Mouse (Mus musculus) thymus, adult 2 months (tissue): ENCODE measurements around the gene Gm5737. TPM values are rescaled to one million over a fixed set of nuclear protein-coding genes. Genes with fewer than 3 reads are reported as not detected.

Source experiments
- DNase-seq: peaks from one replicate; pipeline ENCODE4 v3.0.0; 2021
- H3K27ac ChIP-seq: fragments of 200-500 bp; 2 replicates; pipeline ENCODE4 v1.5.1; 2012; ENCODE audit warnings: low read length, control low read depth; ENCODE audit not compliant: control insufficient read depth, insufficient read depth
- H3K27me3 ChIP-seq: fragments of 200-500 bp; 2 replicates; pipeline ENCODE4 v1.6.1; 2012; ENCODE audit warnings: mild to moderate bottlenecking, low read length, moderate library complexity, mixed read lengths; ENCODE audit not compliant: control insufficient read depth, insufficient read depth
- H3K36me3 ChIP-seq: fragments of 200-500 bp; 2 replicates; pipeline ENCODE4 v1.6.1; 2012; ENCODE audit warnings: mild to moderate bottlenecking, low read length, moderate library complexity; ENCODE audit not compliant: control insufficient read depth, insufficient read depth
- H3K4me1 ChIP-seq: fragments of 200-500 bp; replicated peaks from 2 replicates; pipeline ENCODE4 v1.6.1; 2012; ENCODE audit warnings: low read length; ENCODE audit not compliant: control insufficient read depth, insufficient read depth
- H3K4me3 ChIP-seq: fragments of 200-500 bp; 2 replicates; pipeline ENCODE4 v1.5.1; 2012; ENCODE audit warnings: mild to moderate bottlenecking, low read length, control low read depth, moderate library complexity; ENCODE audit not compliant: control insufficient read depth, insufficient read depth
- CTCF ChIP-seq: fragments of 200-500 bp; IDR thresholded peaks from 2 replicates; pipeline ENCODE4 v1.5.1; 2012; ENCODE audit warnings: mild to moderate bottlenecking, control low read depth, low read length, moderate library complexity, borderline replicate concordance; ENCODE audit not compliant: control insufficient read depth, poor library complexity, insufficient read depth; ENCODE audit errors: extremely low read depth
- POLR2A ChIP-seq: fragments of 200-500 bp; IDR thresholded peaks from 2 replicates; pipeline ENCODE4 v1.6.1; 2012; ENCODE audit warnings: mild to moderate bottlenecking, low read length, control low read depth, moderate library complexity; ENCODE audit not compliant: control insufficient read depth, poor library complexity, insufficient read depth; ENCODE audit errors: extremely low read depth
- WGBS: fragments of 180-500 bp; shearing (Covaris S2); methylation state at CpG from one replicate; pipeline ENCODE4 v1.1.7; 2018; 5-methylcytosine and 5-hydroxymethylcytosine counted together
- polyA plus RNA-seq: library from polyadenylated mRNA; depleted of rRNA; stranded (reverse); fragments of >200 nt; gene quantifications from 2 replicates; pipeline ENCODE4 v1.2.3, GENCODE M21; 2012

Gm5737 gene
- polyA plus RNA-seq, 1 experiment: 0.08 TPM

GRCm38 (mm10) chr7:120873083-120873482 is 60.9 kb downstream of the Gm5737 start:
- Histone ChIP-seq H3K36me3 (no peaks in the 10 kb centered on the region), H3K27me3 (no peaks in the 10 kb centered on the region), H3K4me3 (no peak overlapping the region), H3K4me1 (peaks cover 3% of the 10 kb centered on the region), H3K27ac (no peak overlapping the region)
- WGBS: 94% methylated on average over 12 of the region's 12 CpGs
- TF ChIP-seq CTCF (no peak), POLR2A (no peak)
- DNase-seq: no peak

- no peak for DNase-seq
- H3K4me1 ChIP-seq: no peaks in the 10 kb centered on the region
- TF ChIP-seq CTCF (no peak), POLR2A (no peak)
- no peak overlapping the region for H3K4me3 ChIP-seq
- no peaks in the 10 kb centered on the region for H3K27me3 ChIP-seq
- H3K27ac ChIP-seq: no peak overlapping the region
- WGBS: 96% methylated on average over 3 of the region's 3 CpGs
- no peaks in the 10 kb centered on the region for H3K36me3 ChIP-seq
Measured at GRCm38 (mm10) chr7:120874021-120874420, 61.9 kb downstream of the Gm5737 start.

GRCm38 (mm10) chr7:120874764-120875539 is 62.8 kb downstream of the Gm5737 start:
- H3K4me3 ChIP-seq: no peak overlapping the region
- H3K27me3 ChIP-seq: no peaks in the 10 kb centered on the region
- H3K36me3 ChIP-seq: no peaks in the 10 kb centered on the region
- no peak for TF ChIP-seq CTCF
- no peak for TF ChIP-seq POLR2A
- DNase-seq: no peak
- H3K4me1 ChIP-seq: peaks cover 3% of the 10 kb centered on the region; the same call in 1 of the 2 replicates
- no peak overlapping the region for H3K27ac ChIP-seq
- 88% methylated on average over 7 of the region's 7 CpGs for WGBS

DNA sequence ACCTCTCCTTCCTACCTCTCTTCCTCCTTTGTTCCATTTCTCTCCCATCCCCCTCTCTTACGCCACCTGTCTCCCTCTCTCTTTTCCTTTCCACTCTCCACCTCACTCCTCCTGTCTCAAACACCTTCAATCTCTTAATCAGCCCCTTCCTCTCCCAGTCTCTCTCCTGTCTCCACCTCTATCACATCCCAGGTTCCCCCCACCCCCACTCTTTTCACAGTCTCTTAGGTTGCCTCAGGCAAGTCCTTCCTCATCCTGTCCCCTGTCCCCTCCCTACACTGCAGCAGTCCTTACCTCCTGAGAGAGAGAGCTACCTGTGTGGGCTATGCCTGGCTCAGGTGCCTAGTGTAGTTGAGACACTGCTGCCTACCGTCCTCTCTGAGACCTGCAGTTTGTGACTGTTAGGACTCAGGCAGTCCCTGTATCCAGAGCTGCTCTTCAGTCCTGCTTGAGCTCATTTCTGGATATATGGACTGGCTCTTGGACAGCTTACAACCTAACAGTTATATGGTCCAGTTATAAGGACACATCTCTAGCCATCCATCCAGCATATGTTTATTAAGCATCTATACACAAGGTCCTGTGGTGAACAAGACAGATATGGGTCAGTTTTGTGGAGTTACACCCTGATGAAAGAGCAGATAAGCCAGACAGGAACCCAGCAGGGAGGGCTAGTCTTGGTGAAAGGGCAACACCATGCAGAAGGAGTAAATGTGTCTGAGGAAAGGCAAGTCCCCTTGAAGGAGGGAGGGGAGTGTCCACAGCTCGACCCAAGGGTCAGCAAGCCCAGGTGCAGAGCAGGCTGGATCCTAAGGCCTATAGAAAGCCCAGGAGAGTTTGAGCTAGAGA is 63.6 kb downstream of the Gm5737 start:
- no peak for TF ChIP-seq POLR2A
- no peak for TF ChIP-seq CTCF
- WGBS: 92% methylated on average over 3 of the region's 3 CpGs
- no peak overlapping the region for H3K4me3 ChIP-seq
- DNase-seq: no peak
- no peaks in the 10 kb centered on the region for H3K36me3 ChIP-seq
- peaks cover 6% of the 10 kb centered on the region; the same call in 1 of the 2 replicates for H3K4me1 ChIP-seq
- no peaks in the 10 kb centered on the region for H3K27me3 ChIP-seq
- H3K27ac ChIP-seq: no peak overlapping the region

GRCm38 (mm10) chr7:120878271-120878670 is 66.1 kb downstream of the Gm5737 start:
- TF ChIP-seq POLR2A (no peak), CTCF (no peak)
- H3K27ac ChIP-seq: no peak overlapping the region
- H3K4me3 ChIP-seq: no peak overlapping the region
- H3K36me3 ChIP-seq: no peaks in the 10 kb centered on the region
- 94% methylated on average over 6 of the region's 6 CpGs for WGBS
- peaks cover 6% of the 10 kb centered on the region; the same call in 1 of the 2 replicates for H3K4me1 ChIP-seq
- DNase-seq: no peak
- no peaks in the 10 kb centered on the region for H3K27me3 ChIP-seq

GRCm38 (mm10) chr7:120879972-120880371 is 67.8 kb downstream of the Gm5737 start:
- TF ChIP-seq POLR2A: no peak
- no peak for TF ChIP-seq CTCF
- DNase-seq: no peak
- WGBS: 85% methylated on average over 3 of the region's 3 CpGs

More at GRCm38 (mm10) chr7:120879972-120880371, 67.8 kb downstream of the Gm5737 start:
- Histone ChIP-seq H3K4me3 (no peak overlapping the region), H3K27me3 (no peaks in the 10 kb centered on the region), H3K27ac (no peak overlapping the region), H3K36me3 (peaks cover 6% of the 10 kb centered on the region; the same call in 1 of the 2 replicates), H3K4me1 (peaks cover 6% of the 10 kb centered on the region; the same call in 1 of the 2 replicates)
